Mouse (Mus musculus): ENCODE measurements at regions not wholly inside any gene's neighbourhood (a gene's known extent, or its start where the extent isn't known, plus 50 kb on each side); places are given as distances from the start of the nearest gene placed in this dataset.

DNA sequence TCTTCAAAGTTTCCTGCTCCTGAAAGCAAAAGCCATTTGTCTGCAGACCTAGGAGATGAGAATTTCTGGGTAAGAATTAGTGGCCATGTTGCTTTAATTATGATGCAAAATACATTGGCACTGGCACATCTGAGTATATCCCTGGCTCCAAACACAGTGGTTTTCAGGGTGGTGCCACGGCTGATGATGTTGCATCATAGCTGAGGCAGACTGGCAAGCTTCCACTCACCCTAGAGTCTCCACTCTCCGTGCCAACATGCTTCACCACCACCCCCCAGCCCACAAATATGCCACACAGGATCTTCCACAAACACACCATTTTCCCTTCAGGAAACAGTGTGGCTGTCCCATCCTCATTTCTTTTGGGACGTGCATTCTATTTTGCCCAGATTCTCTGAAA, 314.5 kb upstream of the Tbl1xr1 start:
- H3K4me3 ChIP-seq (replicated peaks in 1 of 3; ENCODE audit: low read depth in 2 of 3, low read length in 2 of 3, poor library complexity in 1 of 3) = no peak overlapping the region
- no peaks in the 10 kb centered on the region for H3K27me3 ChIP-seq (replicated peaks)
- TF ChIP-seq IRF4 (IDR thresholded peaks at IDR 0.05; ENCODE audit: low read depth, low read length) = no peak
- no peak for TF ChIP-seq SIN3A (IDR thresholded peaks at IDR 0.05; ENCODE audit: low read length)
- TF ChIP-seq USF2 (conservative IDR thresholded peaks at IDR 0.05; ENCODE audit: low read depth, low read length) = no peak
- no peak for TF ChIP-seq ZC3H11A (IDR thresholded peaks at IDR 0.05; ENCODE audit: low read depth, low read length)
- no peak for TF ChIP-seq MEF2A (IDR thresholded peaks at IDR 0.05; ENCODE audit: borderline replicate concordance, low read depth, low read length)
- no peak for TF ChIP-seq JUND (conservative IDR thresholded peaks at IDR 0.05; ENCODE audit: low read depth, low read length)
- no peak for TF ChIP-seq ZMIZ1 (IDR thresholded peaks at IDR 0.05; ENCODE audit: low read depth, low read length)
- no peak for TF ChIP-seq CHD2 (IDR thresholded peaks at IDR 0.05; ENCODE audit: low read length)
- TF ChIP-seq MXI1 (IDR thresholded peaks at IDR 0.05; ENCODE audit: low read depth, low read length) = no peak
- H3K36me3 ChIP-seq (replicated peaks in 1 of 2; ENCODE audit: control insufficient read depth in 1 of 2, insufficient read depth in 1 of 2, low read length in 1 of 2) = no peaks in the 10 kb centered on the region
- H3K9me3 ChIP-seq (replicated peaks; ENCODE audit: low read length) = no peaks in the 10 kb centered on the region
- H3K27ac ChIP-seq (ENCODE audit: insufficient read depth, low read depth) = no peak overlapping the region
- H3K4me1 ChIP-seq (ENCODE audit: control insufficient read depth in 1 of 2, insufficient read depth in 2 of 2) = peaks cover 6 to 8% of the 10 kb centered on the region in 2 experiments; a peak in 3 of 4 replicates
- dilution Hi-C loops (cut with MboI; ENCODE audit: extremely low pct_ligation_motif_present, extremely low pct_unique_long_range_greater_than_20kb, low sequenced_read_pairs) (no loop called here), in situ Hi-C loops (cut with MboI; ENCODE audit: low pct_ligation_motif_present, low pct_unique_long_range_greater_than_20kb, low sequenced_read_pairs) (no loop called here)
- no peak for DNase-seq (ENCODE audit: extremely low read depth)
- H3K9ac ChIP-seq (ENCODE audit: insufficient read depth, low read depth) = no peak overlapping the region
- H3K4me2 ChIP-seq (ENCODE audit: insufficient read depth, low read depth, poor library complexity, severe bottlenecking) = no peak overlapping the region
- no peaks in the 10 kb centered on the region for H3K79me2 ChIP-seq (replicated peaks; ENCODE audit: control insufficient read depth, extremely low read depth, insufficient read depth, poor library complexity, severe bottlenecking)

DNA sequence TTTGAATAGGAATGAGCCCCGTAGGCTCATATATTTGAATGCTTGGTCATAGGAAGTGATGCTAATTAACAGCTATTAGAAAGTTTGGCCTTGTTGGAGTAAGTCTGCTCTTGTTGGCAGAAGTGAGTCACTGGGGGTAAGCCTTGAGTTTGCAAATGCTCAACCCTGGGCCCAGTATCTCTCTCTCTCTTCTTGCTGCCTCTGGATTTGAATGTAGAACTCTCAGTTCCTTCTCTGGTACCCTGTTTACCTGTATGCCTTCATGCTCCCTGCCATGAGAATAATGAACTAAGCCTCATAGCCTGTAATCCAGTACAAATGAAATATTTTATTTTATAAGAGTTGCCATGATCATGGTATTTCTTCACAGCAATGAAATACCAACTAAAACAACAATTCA, 308.4 kb upstream of the Tbl1xr1 start:
- Histone ChIP-seq H3K4me1 (ENCODE audit: control insufficient read depth in 1 of 2, insufficient read depth in 2 of 2) (peaks cover 0 to 9% of the 10 kb centered on the region in 2 experiments; a peak in 2 of 4 replicates), H3K79me2 (replicated peaks; ENCODE audit: control insufficient read depth, extremely low read depth, insufficient read depth, poor library complexity, severe bottlenecking) (no peaks in the 10 kb centered on the region), H3K9ac (ENCODE audit: insufficient read depth, low read depth) (no peak overlapping the region), H3K9me3 (replicated peaks; ENCODE audit: low read length) (no peaks in the 10 kb centered on the region), H3K36me3 (replicated peaks in 1 of 2; ENCODE audit: control insufficient read depth in 1 of 2, insufficient read depth in 1 of 2, low read length in 1 of 2) (no peaks in the 10 kb centered on the region), H3K4me2 (ENCODE audit: insufficient read depth, low read depth, poor library complexity, severe bottlenecking) (no peak overlapping the region), H3K27ac (ENCODE audit: insufficient read depth, low read depth) (no peak overlapping the region), H3K27me3 (replicated peaks) (no peaks in the 10 kb centered on the region), H3K4me3 (replicated peaks in 1 of 3; ENCODE audit: low read depth in 2 of 3, low read length in 2 of 3, poor library complexity in 1 of 3) (no peak overlapping the region)
- dilution Hi-C loops (cut with MboI; ENCODE audit: extremely low pct_ligation_motif_present, extremely low pct_unique_long_range_greater_than_20kb, low sequenced_read_pairs) = no loop called here
- peak; percentile 35 for DNase-seq (ENCODE audit: extremely low read depth)
- TF ChIP-seq IRF4 (IDR thresholded peaks at IDR 0.05; ENCODE audit: low read depth, low read length) (peak; percentile 92), NRF1 (IDR thresholded peaks at IDR 0.05; ENCODE audit: low read depth, low read length) (no peak), JUND (conservative IDR thresholded peaks at IDR 0.05; ENCODE audit: low read depth, low read length) (peak; percentile 22), SIN3A (IDR thresholded peaks at IDR 0.05; ENCODE audit: low read length) (no peak), EP300 (IDR thresholded peaks at IDR 0.05; ENCODE audit: low read length) (peak; percentile 78)
- in situ Hi-C loops (cut with MboI; ENCODE audit: low pct_ligation_motif_present, low pct_unique_long_range_greater_than_20kb, low sequenced_read_pairs) = no loop called here

DNA sequence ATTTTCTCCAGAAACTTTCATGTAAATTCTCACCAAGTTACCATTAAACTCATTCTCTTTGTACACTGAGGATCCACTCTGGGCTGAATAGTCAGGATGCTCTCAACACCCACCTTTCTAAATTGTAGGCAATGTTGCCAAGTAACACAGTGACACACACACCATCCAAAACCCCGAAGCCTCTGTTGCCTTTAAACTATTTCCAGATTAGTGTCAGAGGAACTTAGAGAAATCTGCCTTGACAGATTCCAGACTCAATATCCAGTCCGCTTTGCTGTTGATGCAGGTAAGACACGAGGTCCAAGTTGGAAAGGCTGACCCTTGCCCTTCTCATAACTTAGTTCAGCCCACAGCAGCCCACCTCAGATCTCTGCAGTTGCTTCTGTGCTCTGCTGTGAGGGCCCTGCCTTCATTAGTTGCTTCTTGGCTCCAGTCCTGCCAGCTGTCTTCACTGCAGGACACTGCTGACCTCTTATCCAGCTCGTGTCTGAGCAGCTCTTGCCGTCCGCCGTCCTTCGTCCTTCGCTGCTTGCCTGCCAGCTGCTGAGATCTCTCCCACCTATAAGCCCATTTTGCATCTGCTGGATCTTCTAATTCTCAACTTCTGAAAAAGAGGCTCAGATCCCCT, 306.4 kb upstream of the Tbl1xr1 start:
- no peak overlapping the region for H3K4me2 ChIP-seq (ENCODE audit: insufficient read depth, low read depth, poor library complexity, severe bottlenecking)
- H3K9me3 ChIP-seq (replicated peaks; ENCODE audit: low read length) = no peaks in the 10 kb centered on the region
- H3K4me1 ChIP-seq (ENCODE audit: control insufficient read depth in 1 of 2, insufficient read depth in 2 of 2) = peaks cover 0 to 9% of the 10 kb centered on the region in 2 experiments; a peak in 2 of 4 replicates
- no peak overlapping the region for H3K4me3 ChIP-seq (replicated peaks in 1 of 3; ENCODE audit: low read depth in 2 of 3, low read length in 2 of 3, poor library complexity in 1 of 3)
- dilution Hi-C loops (cut with MboI; ENCODE audit: extremely low pct_ligation_motif_present, extremely low pct_unique_long_range_greater_than_20kb, low sequenced_read_pairs) = no loop called here
- no peaks in the 10 kb centered on the region for H3K79me2 ChIP-seq (replicated peaks; ENCODE audit: control insufficient read depth, extremely low read depth, insufficient read depth, poor library complexity, severe bottlenecking)
- no peak overlapping the region for H3K27ac ChIP-seq (ENCODE audit: insufficient read depth, low read depth)
- no peak overlapping the region for H3K9ac ChIP-seq (ENCODE audit: insufficient read depth, low read depth)
- TF ChIP-seq EP300 (IDR thresholded peaks at IDR 0.05; ENCODE audit: low read length) (no peak), USF2 (conservative IDR thresholded peaks at IDR 0.05; ENCODE audit: low read depth, low read length) (no peak), E2F4 (IDR thresholded peaks at IDR 0.05; ENCODE audit: insufficient replicate concordance, low read depth, low read length) (no peak), JUN (IDR thresholded peaks at IDR 0.05; ENCODE audit: insufficient read depth, low read depth, low read length) (no peak), NRF1 (IDR thresholded peaks at IDR 0.05; ENCODE audit: low read depth, low read length) (no peak), JUND (conservative IDR thresholded peaks at IDR 0.05; ENCODE audit: low read depth, low read length) (no peak), NELFE (IDR thresholded peaks at IDR 0.05; ENCODE audit: low read depth, low read length) (no peak), CTCF (conservative IDR thresholded peaks at IDR 0.05 in 1 of 2, IDR thresholded peaks at IDR 0.05 in 1 of 2; ENCODE audit: low read depth in 2 of 2, low read length in 2 of 2) (no peak), SIN3A (IDR thresholded peaks at IDR 0.05; ENCODE audit: low read length) (no peak)
- no peaks in the 10 kb centered on the region for H3K27me3 ChIP-seq (replicated peaks)
- DNase-seq (ENCODE audit: extremely low read depth) = no peak
- in situ Hi-C loops (cut with MboI; ENCODE audit: low pct_ligation_motif_present, low pct_unique_long_range_greater_than_20kb, low sequenced_read_pairs) = no loop called here
- H3K36me3 ChIP-seq (replicated peaks in 1 of 2; ENCODE audit: control insufficient read depth in 1 of 2, insufficient read depth in 1 of 2, low read length in 1 of 2) = no peaks in the 10 kb centered on the region

Data from CH12.LX (cell line).